Mouse (Mus musculus) erythroblast, embryonic 14.5 days (primary cell): ENCODE data around the gene Smyd3.

Source experiments
- GATA1 ChIP-seq: IDR thresholded peaks from 2 replicates; pipeline ENCODE4 v1.6.1; 2012; ENCODE audit warnings: low read length, inconsistent platforms, mixed read lengths
- TAL1 ChIP-seq: IDR thresholded peaks from 3 replicates; pipeline ENCODE4 v1.6.1; 2012; ENCODE audit warnings: low read length, inconsistent platforms, mixed read lengths

DNA sequence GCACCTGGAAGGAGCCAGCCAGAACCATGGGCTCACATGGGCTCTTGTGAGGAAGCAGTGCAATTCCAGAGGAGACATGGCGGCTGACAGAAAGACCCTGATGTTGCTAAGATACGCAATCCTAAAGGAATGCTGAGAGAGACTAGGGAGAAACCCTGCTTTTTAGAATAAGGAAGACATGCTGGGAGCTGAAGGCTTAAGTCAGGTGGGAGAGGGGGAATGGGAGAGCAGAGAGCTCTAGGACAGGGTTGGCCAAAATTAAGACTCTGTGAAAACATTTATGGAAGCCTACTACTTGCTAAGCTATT is 452.6 kb downstream of the Smyd3 start:
- TF ChIP-seq GATA1 (no peak), TAL1 (no peak)
